Mouse (Mus musculus) CH12.LX (cell line): ENCODE results near the gene D130043K22Rik. TPM values are rescaled to one million over a fixed set of nuclear protein-coding genes. Genes with fewer than 3 reads are reported as not detected.

Source experiments
- DNase-seq: peaks from one replicate; pipeline ENCODE4 v3.0.0-alpha.2; 2013; ENCODE audit errors: extremely low read depth
- H3K27ac ChIP-seq: 2 replicates; pipeline ENCODE4 v1.5.1; 2012; ENCODE audit warnings: low read depth, mild to moderate bottlenecking, control low read depth, moderate library complexity; ENCODE audit not compliant: insufficient read depth
- H3K27me3 ChIP-seq: replicated peaks from 2 replicates; pipeline ENCODE3; 2012; ENCODE audit warnings: inconsistent platforms
- H3K36me3 ChIP-seq, 2 experiments: replicated peaks in 1 of 2; 2 replicates each; pipeline versions ENCODE3 to v1.6.1; 2012; ENCODE audit warnings: inconsistent platforms in 1 of 2, low read length in 1 of 2, mild to moderate bottlenecking in 1 of 2, mixed read lengths in 1 of 2, moderate library complexity in 1 of 2; ENCODE audit not compliant: control insufficient read depth in 1 of 2, insufficient read depth in 1 of 2
- H3K4me1 ChIP-seq, 2 experiments: 2 replicates each; pipeline ENCODE4 v1.6.1; 2012; ENCODE audit warnings: inconsistent platforms in 1 of 2, moderate library complexity in 1 of 2; ENCODE audit not compliant: insufficient read depth in 2 of 2, control insufficient read depth in 1 of 2
- H3K4me2 ChIP-seq: 2 replicates; pipeline ENCODE4 v1.6.1; 2012; ENCODE audit warnings: low read depth, mild to moderate bottlenecking, control low read depth; ENCODE audit not compliant: poor library complexity, insufficient read depth, severe bottlenecking
- H3K4me3 ChIP-seq, 3 experiments: fragments of 150-350 bp in 1 of 3; sonication (generic) in 1 of 3; replicated peaks in 1 of 3; 2 replicates each; pipeline versions ENCODE3 to v1.5.1; 2011 to 2012; ENCODE audit warnings: low read depth in 2 of 3, low read length in 2 of 3, mild to moderate bottlenecking in 2 of 3, moderate library complexity in 2 of 3, control low read depth in 1 of 3, improper control_type of control experiment in 1 of 3, inconsistent platforms in 1 of 3, mixed read lengths in 1 of 3; ENCODE audit not compliant: poor library complexity in 1 of 3
- H3K79me2 ChIP-seq: replicated peaks from 2 replicates; pipeline ENCODE4 v1.6.1; 2012; ENCODE audit warnings: mild to moderate bottlenecking, moderate library complexity; ENCODE audit not compliant: control insufficient read depth, poor library complexity, insufficient read depth, severe bottlenecking; ENCODE audit errors: extremely low read depth
- H3K9ac ChIP-seq: 2 replicates; pipeline ENCODE4 v1.6.1; 2012; ENCODE audit warnings: low read depth, mild to moderate bottlenecking, control low read depth, moderate library complexity; ENCODE audit not compliant: insufficient read depth
- H3K9me3 ChIP-seq: replicated peaks from 2 replicates; pipeline ENCODE3; 2012; ENCODE audit warnings: low read length, inconsistent platforms, mixed read lengths
- CHD1 ChIP-seq: IDR thresholded peaks from 2 replicates; pipeline ENCODE4 v1.6.1; 2012; ENCODE audit warnings: low read depth, low read length, improper control_type of control experiment, inconsistent platforms
- CHD2 ChIP-seq: IDR thresholded peaks from 2 replicates; pipeline ENCODE4 v1.6.1; 2011; ENCODE audit warnings: low read length, improper control_type of control experiment
- CTCF ChIP-seq, 2 experiments: IDR thresholded peaks in 1 of 2; conservative IDR thresholded peaks in 1 of 2; 2 replicates each; pipeline ENCODE4 v1.5.1; 2011 to 2012; ENCODE audit warnings: low read depth in 2 of 2, low read length in 2 of 2, improper control_type of control experiment in 1 of 2, inconsistent platforms in 1 of 2, mild to moderate bottlenecking in 1 of 2, moderate library complexity in 1 of 2
- E2F4 ChIP-seq: IDR thresholded peaks from 2 replicates; pipeline ENCODE4 v1.6.1; 2011; ENCODE audit warnings: low read depth, low read length, improper control_type of control experiment; ENCODE audit not compliant: insufficient replicate concordance
- GABPA ChIP-seq: IDR thresholded peaks from 2 replicates; pipeline ENCODE4 v1.6.1; 2012; ENCODE audit warnings: low read depth, low read length, improper control_type of control experiment, inconsistent platforms; ENCODE audit not compliant: insufficient replicate concordance
- JUN ChIP-seq: IDR thresholded peaks from 2 replicates; pipeline ENCODE4 v1.6.1; 2011; ENCODE audit warnings: low read depth, mild to moderate bottlenecking, low read length, improper control_type of control experiment, moderate library complexity; ENCODE audit not compliant: insufficient read depth
- JUND ChIP-seq: conservative IDR thresholded peaks from 2 replicates; pipeline ENCODE4 v1.6.1; 2011; ENCODE audit warnings: low read depth, low read length, improper control_type of control experiment
- KAT2A ChIP-seq: IDR thresholded peaks from 2 replicates; pipeline ENCODE4 v1.6.1; 2012; ENCODE audit warnings: low read length, improper control_type of control experiment, inconsistent platforms; ENCODE audit not compliant: insufficient replicate concordance
- MAFK ChIP-seq: IDR thresholded peaks from 2 replicates; pipeline ENCODE4 v1.6.1; 2011; ENCODE audit warnings: low read length, improper control_type of control experiment; ENCODE audit not compliant: insufficient replicate concordance
- MAZ ChIP-seq: IDR thresholded peaks from 2 replicates; pipeline ENCODE4 v1.6.1; 2012; ENCODE audit warnings: low read depth, mild to moderate bottlenecking, inconsistent platforms, low read length, improper control_type of control experiment, moderate library complexity
- MXI1 ChIP-seq: IDR thresholded peaks from 2 replicates; pipeline ENCODE4 v1.6.1; 2011; ENCODE audit warnings: mild to moderate bottlenecking, low read depth, low read length, improper control_type of control experiment
- MYC ChIP-seq: IDR thresholded peaks from 2 replicates; pipeline ENCODE4 v1.6.1; 2011; ENCODE audit warnings: low read depth, mild to moderate bottlenecking, improper control_type of control experiment, low read length
- NELFE ChIP-seq: IDR thresholded peaks from 2 replicates; pipeline ENCODE4 v1.6.1; 2011; ENCODE audit warnings: low read depth, low read length, improper control_type of control experiment
- NRF1 ChIP-seq: IDR thresholded peaks from 2 replicates; pipeline ENCODE4 v1.6.1; 2014; ENCODE audit warnings: low read depth, mild to moderate bottlenecking, inconsistent platforms, low read length, improper control_type of control experiment, moderate library complexity
- PAX5 ChIP-seq: IDR thresholded peaks from 2 replicates; pipeline ENCODE4 v1.6.1; 2012; ENCODE audit warnings: low read length, inconsistent platforms, mixed read lengths
- POLR2A ChIP-seq: IDR thresholded peaks from 2 replicates; pipeline ENCODE4 v1.6.1; 2011; ENCODE audit warnings: low read depth, mild to moderate bottlenecking, improper control_type of control experiment, low read length
- POLR2AphosphoS2 ChIP-seq: IDR thresholded peaks from 2 replicates; pipeline ENCODE4 v1.6.1; 2011; ENCODE audit warnings: low read depth, low read length, improper control_type of control experiment
- RAD21 ChIP-seq: IDR thresholded peaks from 2 replicates; pipeline ENCODE4 v1.6.1; 2011; ENCODE audit warnings: low read depth, mild to moderate bottlenecking, low read length, improper control_type of control experiment, moderate library complexity
- RCOR1 ChIP-seq: conservative IDR thresholded peaks from 2 replicates; pipeline ENCODE4 v1.6.1; 2012; ENCODE audit warnings: low read depth, mild to moderate bottlenecking, inconsistent platforms, low read length, improper control_type of control experiment
- SIN3A ChIP-seq: IDR thresholded peaks from 2 replicates; pipeline ENCODE4 v1.6.1; 2012; ENCODE audit warnings: low read length, improper control_type of control experiment, inconsistent platforms
- SMC3 ChIP-seq: IDR thresholded peaks from 2 replicates; pipeline ENCODE4 v1.6.1; 2011; ENCODE audit warnings: low read depth, low read length, improper control_type of control experiment
- TBP ChIP-seq: conservative IDR thresholded peaks from 2 replicates; pipeline ENCODE4 v1.6.1; 2011; ENCODE audit warnings: low read depth, low read length, improper control_type of control experiment
- TCF12 ChIP-seq: IDR thresholded peaks from 2 replicates; pipeline ENCODE4 v1.6.1; 2014; ENCODE audit warnings: low read depth, mild to moderate bottlenecking, inconsistent platforms, low read length, improper control_type of control experiment
- USF1 ChIP-seq: IDR thresholded peaks from 2 replicates; pipeline ENCODE4 v1.6.1; 2014; ENCODE audit warnings: low read depth, mild to moderate bottlenecking, inconsistent platforms, low read length, improper control_type of control experiment
- USF2 ChIP-seq: conservative IDR thresholded peaks from 2 replicates; pipeline ENCODE4 v1.6.1; 2011; ENCODE audit warnings: low read depth, low read length, improper control_type of control experiment
- ZC3H11A ChIP-seq: IDR thresholded peaks from 2 replicates; pipeline ENCODE4 v1.6.1; 2012; ENCODE audit warnings: low read depth, mild to moderate bottlenecking, inconsistent platforms, low read length, improper control_type of control experiment
- ZKSCAN1 ChIP-seq: IDR thresholded peaks from 2 replicates; pipeline ENCODE4 v1.6.1; 2012; ENCODE audit warnings: low read depth, inconsistent platforms, low read length, improper control_type of control experiment, borderline replicate concordance
- ZNF384 ChIP-seq: IDR thresholded peaks from 2 replicates; pipeline ENCODE4 v1.6.1; 2012; ENCODE audit warnings: low read depth, low read length, improper control_type of control experiment, inconsistent platforms
- dilution Hi-C: fragments of 300-500 bp; cut with MboI; formaldehyde crosslinking; loops from 2 replicates; pipeline ENCODE4 v1.14.3; 2020; ENCODE audit warnings: low sequenced_read_pairs; ENCODE audit not compliant: extremely low pct_unique_long_range_greater_than_20kb, extremely low pct_ligation_motif_present
- in situ Hi-C: fragments of 300-500 bp; cut with MboI; formaldehyde crosslinking; loops from 3 replicates; pipeline ENCODE4 v1.14.3; 2019; ENCODE audit warnings: low sequenced_read_pairs, low pct_ligation_motif_present, low pct_unique_long_range_greater_than_20kb, mixed read lengths
- polyA plus RNA-seq: library from polyadenylated mRNA; unstranded; fragments of >175 nt; gene quantifications from 2 replicates; pipeline ENCODE4 v1.2.1, GENCODE M21; 2012; ENCODE audit warnings: low read depth; ENCODE audit not compliant: insufficient read length
- total RNA-seq, 2 experiments: library from RNA; depleted of rRNA; stranded (reverse); fragments of 300-350 nt in 1 of 2; fragments of >200 nt in 1 of 2; gene quantifications; 2 replicates each; pipeline ENCODE4 v1.2.3; 2012 to 2014

D130043K22Rik gene
- total and polyA plus RNA-seq, 3 experiments, result 0.04 to 0.25 (median 0.05) TPM

- Histone ChIP-seq H3K27me3 (no peaks in the 10 kb centered on the region), H3K9me3 (no peaks in the 10 kb centered on the region)
Observed at GRCm38 (mm10) chr13:24862021-24862420, 17.1 kb downstream of the D130043K22Rik start.

DNA sequence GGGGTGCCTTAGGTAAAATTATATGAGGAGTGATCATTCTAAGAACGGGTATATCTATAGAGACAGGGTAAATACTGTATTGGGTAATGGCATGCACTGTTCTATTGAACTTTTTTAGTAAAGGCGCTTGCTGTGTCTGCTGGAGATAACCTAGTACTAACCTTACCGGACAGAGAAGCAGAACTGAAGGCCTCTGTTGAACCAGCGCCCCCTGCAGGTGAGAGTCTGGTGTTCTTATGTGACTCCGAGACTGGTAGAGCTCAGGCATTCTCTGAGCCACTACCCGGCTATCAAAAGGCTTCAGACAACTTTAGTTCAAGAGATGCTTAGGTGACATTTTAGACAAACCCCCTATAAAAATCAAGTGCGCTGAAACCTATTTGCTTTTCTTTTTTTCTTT lies 17.6 kb downstream of the D130043K22Rik start:
- H3K36me3 ChIP-seq, result no peaks in the 10 kb centered on the region
- H3K9me3 ChIP-seq, result no peaks in the 10 kb centered on the region
- H3K79me2 ChIP-seq, result no peaks in the 10 kb centered on the region
- peak; percentile 72 for DNase-seq
- peaks cover 16 to 17% of the 10 kb centered on the region in 2 experiments; a peak in 3 of 4 replicates for H3K4me1 ChIP-seq
- dilution Hi-C loops, result no loop called here
- TF ChIP-seq NELFE, result no peak
- peak; percentile 39; the same call in 1 of the 2 replicates for TF ChIP-seq SMC3
- no peak for TF ChIP-seq MXI1
- TF ChIP-seq RCOR1, result no peak
- peak; percentile 58 to 69 for TF ChIP-seq CTCF (conservative IDR thresholded peaks at IDR 0.05 in 1 of 2, IDR thresholded peaks at IDR 0.05 in 1 of 2; ENCODE audit: low read depth in 2 of 2, low read length in 2 of 2)
- TF ChIP-seq RAD21, result peak; percentile 40
- TF ChIP-seq JUND, result no peak
- TF ChIP-seq MAZ, result no peak
- no peak for TF ChIP-seq ZC3H11A
- no peak for TF ChIP-seq KAT2A
- no peak for TF ChIP-seq SIN3A
- no peak for TF ChIP-seq E2F4
- TF ChIP-seq POLR2A, result no peak
- no peak for TF ChIP-seq CHD1
- TF ChIP-seq, all 38 proteins: peak for 3
- H3K9ac ChIP-seq, result no peak overlapping the region
- H3K27me3 ChIP-seq, result no peaks in the 10 kb centered on the region
- H3K27ac ChIP-seq, result no peak overlapping the region
- in situ Hi-C loops, result no loop called here
- H3K4me2 ChIP-seq, result no peak overlapping the region
- H3K4me3 ChIP-seq, result no peak overlapping the region

More at GRCm38 (mm10) chr13:24862021-24862420, 17.1 kb downstream of the D130043K22Rik start:
- Histone ChIP-seq H3K36me3 (no peaks in the 10 kb centered on the region), H3K4me2 (no peak overlapping the region), H3K27ac (no peak overlapping the region), H3K79me2 (no peaks in the 10 kb centered on the region), H3K4me1 (peaks cover 14% of the 10 kb centered on the region in 2 experiments; a peak in 3 of 4 replicates), H3K9ac (no peak overlapping the region), H3K4me3 (no peak overlapping the region)
- in situ Hi-C loops (no loop called here), dilution Hi-C loops (no loop called here)
- DNase-seq, result no peak
- no peak for TF ChIP-seq GABPA
- TF ChIP-seq MAZ, result no peak
- no peak for TF ChIP-seq MAFK
- no peak for TF ChIP-seq TCF12
- no peak for TF ChIP-seq POLR2AphosphoS2
- no peak for TF ChIP-seq USF1
- TF ChIP-seq ZKSCAN1, result no peak
- TF ChIP-seq ZNF384, result no peak
- no peak for TF ChIP-seq PAX5
- TF ChIP-seq POLR2A, result no peak
- no peak for TF ChIP-seq NRF1
- no peak for TF ChIP-seq JUN
- no peak for TF ChIP-seq MYC
- no peak for TF ChIP-seq CTCF (conservative IDR thresholded peaks at IDR 0.05 in 1 of 2, IDR thresholded peaks at IDR 0.05 in 1 of 2; ENCODE audit: low read depth in 2 of 2, low read length in 2 of 2)
- no peak for TF ChIP-seq JUND
- no peak for TF ChIP-seq USF2
- TF ChIP-seq CHD2, result no peak
- no peak for TF ChIP-seq TBP
